Mouse (Mus musculus) frontal cortex, adult (tissue): ENCODE results near the gene Leng8.

ENCODE experiments used
- ATAC-seq: cut with Nextera tagmentation; 2 replicates; pipeline ENCODE4 v1.9.2; 2017; ENCODE audit warnings: mild to moderate bottlenecking, moderate library complexity, mixed read lengths; ENCODE audit not compliant: low TSS enrichment

The Leng8 gene

GRCm38 (mm10) chr7:4126992-4127785 is 9.7 kb upstream of the Leng8 start:
- ATAC-seq = no peak

- no peak for ATAC-seq
Observed at GRCm38 (mm10) chr7:4127894-4128293, 8.9 kb upstream of the Leng8 start.

- ATAC-seq = no peak
Observed at GRCm38 (mm10) chr7:4128860-4129259, 8.0 kb upstream of the Leng8 start.

GRCm38 (mm10) chr7:4130686-4131452 is 6.0 kb upstream of the Leng8 start:
- no peak for ATAC-seq

DNA sequence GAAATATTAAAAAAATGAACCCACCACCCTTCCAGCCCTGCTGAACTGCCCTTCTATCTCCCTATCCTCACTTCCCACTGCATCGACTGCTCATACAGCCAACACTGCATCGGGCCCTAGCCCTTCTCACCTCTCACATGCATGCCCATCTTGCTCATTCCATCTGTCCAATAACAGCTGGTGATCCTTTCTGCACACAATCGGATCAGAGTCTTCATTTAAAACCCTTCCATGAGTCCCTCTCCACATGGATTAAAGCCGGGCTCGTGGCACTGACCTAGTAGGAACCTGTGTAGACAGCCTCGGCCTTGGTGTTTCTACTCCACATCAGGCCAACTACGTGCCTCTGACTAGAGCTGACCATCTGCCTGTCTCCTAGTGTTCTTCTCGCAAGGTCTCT is 4.9 kb upstream of the Leng8 start:
- no peak for ATAC-seq

- ATAC-seq = peak; percentile 8; the same call in 1 of the 2 replicates
Observed at GRCm38 (mm10) chr7:4132581-4132980, 4.3 kb upstream of the Leng8 start.

GRCm38 (mm10) chr7:4132998-4133397 is 3.8 kb upstream of the Leng8 start:
- no peak for ATAC-seq

GRCm38 (mm10) chr7:4134911-4135310 is 1.9 kb upstream of the Leng8 start:
- no peak for ATAC-seq

DNA sequence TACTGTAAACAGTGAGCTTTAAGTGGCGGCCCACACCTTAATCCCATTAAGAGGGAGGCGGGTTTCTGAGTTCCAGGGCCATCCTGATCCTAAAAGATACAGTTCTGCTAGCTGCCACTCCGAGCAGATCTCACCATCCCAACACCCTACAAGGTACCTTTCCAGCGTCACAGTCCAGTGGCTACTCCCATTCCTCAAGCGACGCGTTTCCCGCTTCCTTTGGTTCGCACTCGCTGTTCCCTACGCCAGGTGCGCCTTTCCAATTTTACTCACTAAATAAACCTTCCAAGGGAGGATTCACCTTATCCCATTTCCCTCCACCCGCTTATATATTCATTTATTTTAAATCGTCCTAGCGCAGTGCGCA is 452 bp upstream of the Leng8 start:
- peak; percentile 15 for ATAC-seq

- ATAC-seq = no peak
Observed at GRCm38 (mm10) chr7:4137746-4138145, 907 bp downstream of the Leng8 start.

DNA sequence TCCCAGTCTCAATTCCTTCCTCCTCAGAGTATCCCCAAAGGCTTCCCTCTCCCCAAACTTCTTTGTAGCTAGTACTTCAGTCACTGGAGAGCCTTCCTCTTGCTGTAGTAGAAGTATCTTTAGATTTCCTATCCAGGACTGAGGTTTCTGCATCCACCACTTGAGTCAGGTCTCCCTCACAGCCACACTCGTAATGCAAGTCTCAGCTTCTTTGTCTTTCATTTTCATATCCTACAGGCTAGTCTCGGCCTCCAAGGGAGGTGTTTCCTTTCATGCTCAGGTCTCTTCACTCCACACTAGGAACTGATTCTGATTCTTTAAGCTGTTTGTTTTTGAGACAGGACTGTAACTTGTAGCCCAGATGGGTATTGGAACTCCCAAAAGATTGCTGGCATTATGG is 1.3 kb downstream of the Leng8 start:
- no peak for ATAC-seq

DNA sequence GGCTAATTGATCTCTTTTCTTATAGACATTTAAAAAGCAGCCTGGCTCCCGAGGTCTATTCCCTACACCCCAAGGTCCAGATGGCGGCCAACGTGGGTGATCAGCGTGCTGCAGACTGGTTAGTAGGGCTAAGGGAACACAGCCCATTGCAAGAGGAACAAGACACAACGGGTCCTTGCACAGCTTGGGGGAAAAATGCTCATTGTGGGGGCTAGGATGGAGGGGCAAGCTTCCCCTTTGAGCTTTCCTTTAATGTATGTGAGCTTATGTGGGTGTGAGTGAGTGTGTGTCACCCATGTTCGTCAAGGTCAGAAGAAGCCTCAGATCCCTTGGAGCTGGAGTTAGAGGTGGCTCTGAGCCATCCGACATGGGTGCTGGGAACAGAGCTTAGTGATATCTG is 1.8 kb downstream of the Leng8 start:
- no peak for ATAC-seq

DNA sequence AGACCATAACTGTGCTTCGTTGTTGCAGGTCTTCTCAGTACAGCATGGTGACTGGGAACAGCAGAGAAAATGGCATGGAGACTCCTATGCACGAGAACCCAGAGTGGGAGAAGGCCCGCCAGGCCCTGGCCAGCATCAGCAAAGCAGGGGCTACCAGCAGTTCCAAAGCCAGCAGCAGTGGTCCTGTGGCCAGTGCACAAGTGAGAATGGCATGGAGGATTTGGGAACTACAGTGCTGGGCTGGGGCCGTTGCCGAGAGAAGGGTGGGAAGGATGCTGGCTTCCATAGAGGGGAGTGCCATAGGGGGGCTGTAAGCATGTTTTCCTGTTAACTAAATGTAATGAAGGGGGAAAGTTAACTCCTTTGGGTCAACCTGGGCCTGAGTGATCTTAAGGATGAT is 2.6 kb downstream of the Leng8 start:
- ATAC-seq = no peak

GRCm38 (mm10) chr7:4141648-4142325 is 4.9 kb downstream of the Leng8 start:
- ATAC-seq = no peak

DNA sequence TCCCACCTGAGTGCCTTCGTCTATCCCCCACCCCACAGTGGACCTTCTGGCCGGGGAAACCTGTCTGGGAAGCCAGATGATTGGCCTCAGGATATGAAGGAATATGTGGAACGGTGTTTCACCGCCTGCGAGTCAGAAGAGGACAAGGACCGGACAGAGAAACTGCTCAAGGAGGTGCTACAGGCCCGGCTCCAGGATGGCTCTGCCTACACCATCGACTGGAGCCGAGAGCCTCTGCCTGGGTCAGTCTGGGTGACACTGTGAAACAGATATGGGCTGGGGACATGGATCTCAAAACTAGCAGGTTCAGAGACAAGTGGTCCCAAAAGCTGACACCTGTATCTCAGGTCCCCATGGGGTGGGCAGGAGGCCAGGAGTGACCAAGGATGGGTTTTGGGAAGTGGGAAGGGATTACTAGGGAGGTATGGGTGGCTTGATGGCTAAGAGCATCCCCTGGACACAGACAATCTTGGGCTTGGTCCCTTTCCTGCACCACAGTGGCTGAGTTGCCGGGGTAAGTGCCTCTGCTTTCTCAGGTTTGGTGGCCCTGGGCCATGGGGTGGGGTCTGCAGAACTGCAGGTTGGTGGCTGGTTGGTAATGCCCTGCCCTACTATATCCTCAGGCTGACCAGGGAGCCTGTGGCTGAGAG is 6.1 kb downstream of the Leng8 start:
- no peak for ATAC-seq

DNA sequence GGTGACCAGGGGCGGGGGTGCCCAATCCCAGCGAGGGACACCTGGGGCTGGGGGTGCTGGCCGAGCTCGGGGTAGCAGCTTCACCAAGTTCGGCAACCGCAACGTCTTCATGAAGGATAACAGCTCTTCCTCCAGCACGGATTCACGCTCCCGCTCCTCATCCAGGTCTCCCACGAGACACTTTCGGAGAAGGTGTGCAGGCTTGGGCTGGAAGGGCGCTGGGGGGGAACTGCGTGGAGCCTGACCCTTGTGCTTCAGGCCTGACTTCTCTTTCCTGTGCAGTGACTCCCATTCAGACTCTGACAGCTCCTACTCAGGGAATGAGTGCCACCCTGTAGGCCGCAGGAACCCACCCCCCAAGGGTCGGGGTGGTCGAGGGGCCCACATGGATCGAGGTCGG is 6.7 kb downstream of the Leng8 start:
- no peak for ATAC-seq

DNA sequence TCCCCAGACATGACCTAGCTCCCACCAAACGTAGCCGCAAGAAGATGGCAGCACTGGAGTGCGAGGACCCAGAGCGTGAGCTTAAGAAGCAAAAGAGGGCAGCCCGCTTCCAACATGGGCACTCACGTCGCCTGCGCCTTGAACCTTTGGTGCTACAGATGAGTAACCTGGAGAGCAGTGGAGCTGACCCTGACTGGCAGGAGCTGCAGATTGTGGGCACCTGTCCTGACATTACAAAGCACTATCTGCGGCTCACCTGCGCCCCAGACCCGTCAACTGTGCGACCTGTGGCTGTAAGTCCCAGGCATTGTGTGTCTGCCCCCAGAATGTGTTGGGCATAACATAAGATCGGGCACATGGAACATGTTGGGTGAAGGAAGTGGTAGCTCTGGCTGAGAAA is 7.2 kb downstream of the Leng8 start:
- ATAC-seq = no peak

DNA sequence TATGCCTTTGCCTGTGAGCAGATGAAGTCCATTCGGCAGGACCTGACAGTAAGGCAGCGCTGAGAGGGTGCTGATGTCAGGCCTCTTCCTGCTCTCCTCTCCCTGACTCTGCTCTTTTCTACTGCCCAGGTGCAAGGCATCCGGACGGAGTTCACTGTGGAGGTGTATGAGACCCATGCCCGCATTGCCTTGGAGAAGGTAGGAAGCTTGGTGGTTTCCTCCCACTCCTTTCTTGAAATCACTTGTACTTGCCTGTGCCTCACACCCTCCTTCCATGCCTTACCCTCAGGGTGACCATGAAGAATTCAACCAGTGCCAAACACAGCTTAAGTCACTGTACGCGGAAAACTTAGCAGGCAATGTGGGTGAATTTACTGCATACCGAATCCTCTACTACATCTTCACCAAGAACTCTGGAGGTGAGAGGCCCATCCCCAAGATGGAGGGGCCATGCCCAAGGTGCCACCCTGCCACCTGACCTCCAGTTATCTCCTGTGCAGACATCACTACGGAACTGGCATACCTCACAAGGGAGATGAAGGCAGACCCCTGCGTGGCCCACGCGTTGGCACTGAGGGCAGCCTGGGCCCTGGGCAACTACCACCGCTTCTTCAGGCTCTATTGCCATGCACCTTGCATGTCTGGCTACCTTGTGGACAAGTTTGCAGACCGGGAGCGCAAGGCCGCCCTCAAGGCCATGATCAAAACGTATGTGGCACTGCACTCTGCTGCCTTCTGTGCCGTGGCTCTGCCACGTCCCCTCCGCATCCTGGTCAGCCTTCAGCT is 8.1 kb downstream of the Leng8 start:
- no peak for ATAC-seq

DNA sequence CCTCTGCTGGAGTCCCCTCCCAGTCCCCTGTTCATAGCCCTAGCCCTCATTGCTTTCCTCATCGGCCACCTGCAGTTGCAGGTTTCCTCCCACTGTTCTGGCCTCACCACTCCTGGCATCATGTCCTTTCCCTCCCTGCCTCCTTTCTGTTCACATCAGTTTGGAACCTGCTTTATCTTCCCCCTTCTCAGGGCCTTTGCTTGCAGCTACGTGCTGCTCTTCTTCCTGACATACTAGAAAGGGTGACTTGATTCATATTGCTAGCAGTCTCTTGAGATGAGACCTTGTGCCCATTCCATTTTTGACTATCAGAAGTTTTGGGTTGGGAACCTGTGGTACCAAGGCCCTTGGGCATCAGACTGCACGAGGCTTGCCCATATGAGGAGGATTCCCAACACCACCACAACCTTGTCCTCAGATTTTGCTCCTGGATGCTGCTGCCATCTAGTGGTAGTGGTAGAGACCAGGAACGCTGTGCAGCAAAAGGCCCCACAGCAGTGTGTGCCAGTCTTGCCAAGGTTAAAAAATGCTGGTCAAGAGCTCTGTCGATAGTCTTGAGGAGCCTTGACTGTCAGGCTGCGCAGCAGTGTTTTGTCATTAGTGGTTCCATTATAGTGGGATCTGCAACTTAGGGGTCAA is 8.8 kb downstream of the Leng8 start:
- ATAC-seq = no peak

GRCm38 (mm10) chr7:4146241-4147180 is 9.7 kb downstream of the Leng8 start:
- ATAC-seq = no peak
